Mouse (Mus musculus) cerebellum, postnatal 4 days (tissue): ENCODE data around the gene Rtl4.

Experiments used
- DNase-seq, 2 experiments: peaks; one replicate each; pipeline ENCODE4 v3.0.0; 2022; ENCODE audit warnings: low spot score in 2 of 2, mixed read lengths in 1 of 2

Rtl4 gene

DNA sequence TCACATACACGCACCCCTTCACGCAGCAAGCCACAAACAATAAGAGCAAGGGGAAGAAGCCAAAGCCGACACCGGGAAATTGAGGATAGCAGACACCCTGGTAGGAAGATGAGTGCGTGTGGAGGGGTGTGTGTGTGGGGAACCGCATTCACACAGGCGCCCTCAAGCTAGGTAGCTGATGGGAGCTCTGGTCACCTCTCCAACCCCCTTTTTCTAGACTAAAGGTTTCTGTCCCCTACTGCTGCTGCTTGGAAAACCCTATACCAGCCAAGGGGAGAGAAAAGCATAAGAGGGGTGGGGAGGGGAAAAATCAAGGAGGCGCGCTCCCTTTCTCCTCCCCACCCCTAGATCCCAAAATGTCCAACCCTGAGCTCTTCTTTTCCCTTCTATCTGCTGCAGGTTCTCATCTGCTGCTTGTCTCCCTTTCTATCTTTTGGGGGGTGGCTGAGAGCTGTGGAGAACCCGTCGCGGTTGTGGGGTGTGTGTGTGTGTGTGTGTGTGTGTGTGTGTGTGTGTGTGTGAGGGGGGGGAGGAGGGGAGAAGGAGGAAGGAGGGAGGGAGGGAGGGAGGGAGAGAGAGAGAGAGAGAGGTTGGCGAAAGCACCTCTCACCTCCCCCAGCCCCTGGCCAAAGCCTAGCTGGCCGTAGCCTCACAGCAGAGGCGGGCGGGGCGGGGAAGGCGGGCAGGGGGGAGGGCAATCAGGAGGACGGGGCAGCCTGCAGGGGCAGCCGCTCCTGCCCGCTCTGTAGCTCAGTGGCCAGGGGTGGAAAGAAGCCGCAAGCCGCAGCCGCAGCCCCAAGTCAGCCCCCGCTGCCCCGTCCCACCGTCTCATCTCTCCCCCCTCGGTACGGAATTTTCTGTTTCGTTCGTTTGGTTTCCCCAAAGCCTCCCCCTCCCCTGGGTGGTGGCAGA lies at the start of gene Rtl4:
Rtl4 (plus strand) TSS at position 701 of the 912 bp plus-strand sequence.
- peak in 1 of 2 experiments; percentile 6 for DNase-seq

DNA sequence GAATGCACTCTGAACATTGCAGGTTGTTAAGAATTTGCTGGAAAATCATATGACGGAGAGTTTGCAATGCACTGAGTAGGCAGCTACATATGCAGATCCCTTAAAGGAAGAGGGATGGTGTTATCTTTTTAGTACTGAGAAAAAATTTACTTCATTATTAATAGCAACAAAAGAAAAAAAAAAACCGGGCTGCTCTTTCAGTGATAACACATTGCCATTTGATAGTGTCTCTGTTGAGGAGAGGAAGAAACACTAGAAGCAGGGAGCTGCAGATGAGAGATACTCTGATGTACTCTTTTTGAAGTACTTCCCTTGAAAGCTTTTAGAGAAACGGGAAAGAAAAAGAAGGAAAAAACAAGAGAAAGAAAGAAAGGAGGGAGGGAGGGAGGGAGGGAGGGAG lies 44.0 kb upstream of the Rtl4 start:
- DNase-seq, result no peak

DNA sequence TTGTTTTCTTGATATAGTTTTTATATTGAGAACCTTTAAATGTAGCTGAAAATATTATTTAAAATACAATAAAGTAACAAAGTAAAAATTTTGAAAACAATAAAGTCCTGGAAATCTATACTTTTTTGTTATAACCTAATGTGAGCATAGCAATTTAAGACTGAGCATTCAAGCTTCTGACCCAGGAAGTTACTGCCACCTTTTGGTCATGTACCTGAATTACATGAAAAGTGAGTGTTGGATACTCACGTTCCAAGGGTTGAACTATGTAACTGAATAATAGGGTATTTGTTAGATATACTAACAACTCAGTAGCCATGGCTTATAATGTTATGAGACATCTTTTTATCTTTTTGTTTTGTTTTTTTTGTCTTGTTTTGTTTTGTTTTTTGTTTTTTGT lies 43.3 kb upstream of the Rtl4 start:
- DNase-seq, result no peak

DNA sequence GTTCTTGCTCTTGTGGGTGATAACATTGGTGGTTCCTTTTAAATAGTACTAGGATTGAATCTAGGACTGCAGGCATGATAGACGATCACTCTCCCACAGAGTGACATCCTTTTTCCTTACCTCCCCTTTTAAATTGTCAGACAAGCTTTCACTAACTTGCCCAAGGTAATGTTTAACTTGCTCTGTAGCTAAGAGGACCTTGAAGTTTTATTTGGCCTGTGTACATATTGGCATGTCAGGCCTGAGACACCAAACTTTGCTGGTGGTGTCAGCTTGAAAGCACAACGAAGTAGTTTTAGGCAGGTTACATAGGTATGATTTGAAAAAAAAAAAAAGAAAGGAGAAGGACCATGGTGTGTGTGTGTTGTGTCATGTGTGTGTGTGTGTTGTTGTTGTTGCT lies 36.5 kb upstream of the Rtl4 start:
- DNase-seq, result no peak

DNA sequence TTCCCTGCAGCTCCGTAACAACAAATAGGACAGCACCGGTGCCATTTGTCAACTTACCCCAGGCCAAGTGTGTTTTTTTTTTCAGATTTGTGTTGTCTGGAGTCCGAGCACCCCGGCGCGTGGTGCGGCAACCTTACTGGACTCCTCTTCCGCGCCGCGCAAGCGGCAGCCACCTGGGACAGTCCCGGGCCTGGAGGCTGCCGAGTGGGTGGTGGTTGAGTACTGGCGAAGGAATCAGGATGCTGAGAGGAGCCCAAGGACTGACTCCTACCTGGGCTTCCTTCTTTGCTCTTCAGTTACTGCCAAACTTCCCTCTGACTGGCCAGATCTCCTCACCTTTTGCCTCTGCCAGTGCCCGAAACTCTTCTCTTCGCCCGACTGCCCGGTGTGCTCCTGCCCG lies 965 bp upstream of the Rtl4 start:
- no peak for DNase-seq

DNA sequence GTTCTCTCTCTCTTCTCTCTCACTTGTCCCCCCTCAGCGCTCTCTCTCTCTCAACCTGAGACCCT lies 733 bp upstream of the Rtl4 start, which contains the start of gene Trpc5:
Trpc5 (minus strand) TSS at position 39 of the 65 bp plus-strand sequence.
- no peak for DNase-seq

DNA sequence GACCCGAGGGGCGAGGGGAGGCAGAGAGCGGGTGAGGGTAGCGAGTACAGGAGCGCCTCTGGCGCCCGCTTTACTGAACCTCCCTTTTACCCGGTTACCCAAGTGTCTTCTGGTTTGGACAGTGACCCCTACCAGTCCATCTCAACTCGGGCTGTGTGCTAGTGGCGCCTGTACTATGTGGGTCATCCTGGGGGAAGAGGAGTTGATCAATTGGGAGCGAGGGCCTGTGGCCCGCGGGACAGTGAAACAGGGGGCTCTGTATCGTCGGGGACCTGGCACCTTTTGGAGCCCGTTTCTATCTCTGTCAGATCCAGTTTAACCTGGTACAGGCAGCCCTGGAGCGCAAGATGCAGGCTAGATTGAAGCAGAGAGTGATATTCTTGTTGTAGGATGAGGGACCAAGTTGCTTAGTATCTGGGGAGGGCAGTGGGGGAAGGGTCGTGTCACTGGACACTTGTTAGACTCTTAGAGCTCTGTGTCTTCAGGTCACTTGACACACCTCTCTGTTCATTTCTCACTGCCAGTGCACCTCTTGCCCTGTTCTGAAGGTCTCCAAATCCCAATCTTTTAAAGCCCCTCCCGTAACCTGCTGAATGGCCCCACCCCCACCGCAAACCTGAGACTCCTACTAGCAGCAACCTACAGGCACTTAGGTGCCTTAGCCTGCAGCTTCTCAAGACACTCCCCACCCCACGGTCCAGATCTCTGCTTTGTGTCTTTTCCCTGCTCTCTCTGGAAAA lies 582 bp downstream of the Rtl4 start:
- peak in 1 of 2 experiments; percentile 1 for DNase-seq

DNA sequence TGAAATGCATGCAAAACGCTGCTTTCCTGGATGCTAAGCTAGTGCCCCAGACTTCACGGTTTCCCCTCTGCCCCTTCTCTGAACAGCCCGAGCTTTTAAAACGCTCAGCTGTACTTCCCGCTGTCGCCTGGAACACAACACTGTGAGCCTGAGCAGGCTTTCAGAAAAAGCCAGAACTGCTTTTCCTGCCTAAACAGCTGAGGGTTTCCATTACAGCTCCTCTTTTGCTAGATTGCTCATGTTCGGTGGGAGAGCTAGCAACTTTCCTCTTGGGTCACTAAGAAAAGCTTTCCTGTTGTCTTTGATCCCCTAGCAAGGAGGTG lies 1.1 kb downstream of the Rtl4 start:
- DNase-seq, result no peak

DNA sequence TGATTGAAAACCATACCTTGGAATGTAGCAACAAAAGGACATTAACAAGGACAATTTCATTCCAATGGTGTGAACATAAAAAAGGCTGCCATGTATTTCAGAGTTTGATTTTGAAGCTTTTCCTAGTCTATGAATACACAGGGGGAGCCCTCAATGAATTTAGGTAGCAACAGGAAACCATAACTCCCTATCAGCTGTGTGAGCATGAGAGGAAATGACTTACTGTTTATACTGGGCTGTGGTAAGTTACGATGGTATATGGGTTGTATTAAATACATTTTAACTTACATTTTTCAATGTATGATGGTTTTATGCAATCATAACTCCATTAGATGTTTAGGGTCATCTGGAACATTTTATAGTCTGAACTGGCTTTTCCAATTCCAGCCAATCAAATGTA lies 27.6 kb downstream of the Rtl4 start:
- DNase-seq, result no peak

DNA sequence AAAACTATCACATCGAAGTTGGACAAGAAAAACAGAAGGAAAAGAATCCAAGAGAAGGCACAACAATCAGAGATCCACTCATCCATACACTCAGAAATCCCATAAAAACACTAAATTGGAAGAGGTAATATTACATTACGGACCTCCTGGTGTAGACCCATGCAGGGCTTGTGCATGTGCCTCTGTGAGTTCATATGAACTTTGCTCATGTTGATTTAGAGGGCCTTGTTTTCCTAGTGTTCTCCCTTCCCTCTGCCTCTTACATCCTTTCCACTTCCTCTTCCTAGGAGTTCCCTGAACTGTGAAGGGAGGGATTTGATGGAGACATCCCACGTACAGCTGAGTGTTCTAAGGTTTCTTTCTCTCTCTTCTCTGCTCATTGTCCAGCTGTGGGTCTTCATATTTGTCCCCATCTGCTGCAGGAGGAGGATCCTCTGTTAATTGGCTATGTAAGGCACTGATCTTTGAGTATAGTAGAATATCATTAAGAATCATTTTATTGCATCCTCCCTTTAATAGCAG lies 58.9 kb downstream of the Rtl4 start:
- DNase-seq, result no peak

DNA sequence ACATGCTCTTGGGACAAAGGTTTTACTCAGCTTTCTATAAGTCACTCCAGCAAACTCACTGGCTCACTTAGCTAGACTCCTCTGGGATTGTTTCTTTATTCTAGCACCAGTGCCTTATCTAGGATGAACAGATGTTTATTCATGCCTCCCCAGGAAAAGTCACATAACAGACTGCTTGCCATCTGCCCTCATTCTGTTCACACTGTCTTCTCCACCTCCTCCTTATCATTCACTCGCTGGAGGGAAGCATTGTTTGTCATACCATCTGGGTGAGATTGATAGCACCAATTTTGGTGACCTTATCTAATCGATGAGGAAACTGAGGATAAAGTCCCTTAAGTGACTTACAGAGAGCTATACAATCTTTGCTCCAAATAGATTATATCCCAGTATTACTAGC lies 298.3 kb downstream of the Rtl4 start:
- no peak for DNase-seq

DNA sequence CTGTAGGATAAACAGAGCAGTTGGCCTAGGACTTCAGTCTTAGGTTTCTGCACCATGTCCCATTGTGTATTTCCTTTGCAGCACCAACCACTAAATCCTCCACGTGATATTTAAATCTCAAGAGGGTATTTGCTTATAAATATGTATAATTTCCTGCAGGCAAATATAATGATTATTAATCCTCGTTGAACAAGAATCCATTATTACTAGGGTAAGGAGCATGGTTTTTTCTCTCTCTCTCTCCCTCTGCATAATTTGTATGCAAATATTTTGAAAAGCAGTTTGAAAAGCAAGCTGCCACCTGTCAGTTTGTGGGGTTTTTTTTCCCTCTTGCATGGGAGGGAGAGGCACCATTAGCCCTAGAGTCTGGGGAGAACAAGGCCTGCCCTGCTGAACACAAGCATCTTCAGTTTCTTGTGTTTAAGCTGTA lies 376.8 kb downstream of the Rtl4 start:
- no peak for DNase-seq

DNA sequence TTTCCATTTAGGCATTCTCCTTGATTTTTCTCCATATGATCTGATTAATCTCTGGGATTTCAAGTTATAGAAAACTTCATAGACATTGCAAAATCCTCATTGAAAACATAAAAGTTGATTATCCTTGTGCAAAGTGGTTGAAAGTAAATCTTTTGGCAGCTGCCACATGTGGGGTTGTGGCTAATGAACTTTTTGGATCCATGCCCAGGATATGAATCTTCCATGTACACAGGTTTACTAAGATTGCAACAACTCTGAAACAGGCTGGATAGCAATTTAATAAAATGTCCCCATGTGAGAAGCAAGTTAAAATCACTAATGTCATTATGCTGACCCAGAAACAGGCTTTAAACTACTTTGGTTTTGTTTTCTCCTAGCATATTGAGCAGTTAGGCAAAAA lies 401.1 kb downstream of the Rtl4 start:
- no peak for DNase-seq

DNA sequence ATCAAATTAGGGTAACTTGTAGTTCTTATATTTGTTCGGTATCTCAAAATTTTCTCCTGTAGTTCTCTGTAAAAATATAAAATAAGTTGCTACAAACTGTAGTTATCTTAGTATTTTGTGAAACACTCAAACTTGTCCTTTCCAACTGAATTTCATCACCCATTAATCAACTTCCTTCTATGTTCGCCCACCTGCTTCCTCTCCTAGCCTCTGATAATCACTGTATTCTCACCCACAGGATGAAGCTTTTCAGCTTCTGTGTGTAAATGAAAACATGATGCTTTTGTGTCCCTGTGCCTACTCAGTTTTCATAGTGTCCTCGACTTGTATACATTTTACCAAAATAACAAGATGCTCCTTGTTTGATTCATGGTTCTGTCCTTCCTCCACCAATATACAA lies 401.7 kb downstream of the Rtl4 start:
- no peak for DNase-seq

DNA sequence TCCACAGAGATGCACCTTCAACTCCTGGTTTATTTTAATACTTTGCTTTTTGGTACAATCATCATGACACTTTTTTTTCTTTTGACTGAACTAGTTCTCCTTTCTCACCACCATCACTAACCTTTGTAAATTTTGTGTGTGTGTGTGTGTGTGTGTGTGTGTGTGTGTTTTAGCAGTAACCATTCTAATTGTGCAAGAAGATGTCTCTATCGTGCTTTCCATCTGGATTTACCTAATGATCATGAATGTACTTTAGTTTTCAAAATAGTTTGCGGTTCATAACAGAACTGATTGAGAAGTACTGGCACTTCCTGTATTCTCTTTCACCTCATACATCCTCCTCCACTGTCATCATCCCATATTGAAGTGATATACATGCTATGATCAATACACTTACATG lies 402.3 kb downstream of the Rtl4 start:
- DNase-seq, result no peak
